Mouse (Mus musculus) megakaryocyte, adult 5-6 weeks (primary cell): ENCODE data around the gene Stk39. TPM values are rescaled to one million over a fixed set of nuclear protein-coding genes. Genes with fewer than 3 reads are reported as not detected.

ENCODE experiments used
- ATAC-seq: 2 replicates; pipeline ENCODE4 v1.8.0; 2016; ENCODE audit warnings: mild to moderate bottlenecking, inconsistent platforms; ENCODE audit not compliant: poor library complexity, severe bottlenecking
- total RNA-seq, 2 experiments: library from RNA; stranded (forward) in 1 of 2; stranded (reverse) in 1 of 2; fragments of 153-499, 151-499 nt in 1 of 2; fragments of 221-1000, 200-1000 nt in 1 of 2; gene quantifications; 2 replicates each; pipeline versions ENCODE4 v1.2.3 to v1.2.4; 2015 to 2017

The Stk39 gene
- total RNA-seq, 2 experiments from 2014 or later, result 3.9 to 6.2 TPM

- ATAC-seq, result no peak
Measured at GRCm38 (mm10) chr2:68296743-68297142, 175.3 kb downstream of the Stk39 start.

- ATAC-seq, result no peak
Measured at GRCm38 (mm10) chr2:68292539-68293320, 179.3 kb downstream of the Stk39 start.

- ATAC-seq, result no peak
Measured at GRCm38 (mm10) chr2:68291895-68292294, 180.2 kb downstream of the Stk39 start.

GRCm38 (mm10) chr2:68289961-68290360 lies 182.1 kb downstream of the Stk39 start:
- ATAC-seq, result no peak

- no peak for ATAC-seq
Measured at GRCm38 (mm10) chr2:68289177-68289576, 182.9 kb downstream of the Stk39 start.

- ATAC-seq, result no peak
Measured at GRCm38 (mm10) chr2:68288106-68288505, 184.0 kb downstream of the Stk39 start.

GRCm38 (mm10) chr2:68284391-68284790 lies 187.7 kb downstream of the Stk39 start:
- ATAC-seq, result no peak

- no peak for ATAC-seq
Measured at GRCm38 (mm10) chr2:68283021-68283548, 189.0 kb downstream of the Stk39 start.

GRCm38 (mm10) chr2:68281575-68281974 lies 190.5 kb downstream of the Stk39 start:
- ATAC-seq, result no peak

GRCm38 (mm10) chr2:68271301-68271700 lies 200.8 kb downstream of the Stk39 start:
- no peak for ATAC-seq

GRCm38 (mm10) chr2:68270836-68271235 lies 201.2 kb downstream of the Stk39 start:
- no peak for ATAC-seq

GRCm38 (mm10) chr2:68269646-68270045 lies 202.4 kb downstream of the Stk39 start:
- ATAC-seq, result no peak

GRCm38 (mm10) chr2:68264826-68265225 lies 207.2 kb downstream of the Stk39 start:
- ATAC-seq, result no peak

GRCm38 (mm10) chr2:68260911-68261310 lies 211.2 kb downstream of the Stk39 start:
- no peak for ATAC-seq

GRCm38 (mm10) chr2:68257571-68257970 lies 214.5 kb downstream of the Stk39 start:
- no peak for ATAC-seq

GRCm38 (mm10) chr2:68256472-68256871 lies 215.6 kb downstream of the Stk39 start:
- no peak for ATAC-seq

GRCm38 (mm10) chr2:68254756-68255155 lies 217.3 kb downstream of the Stk39 start:
- ATAC-seq, result no peak

GRCm38 (mm10) chr2:68253222-68253621 lies 218.8 kb downstream of the Stk39 start:
- no peak for ATAC-seq

GRCm38 (mm10) chr2:68252048-68252758 lies 219.9 kb downstream of the Stk39 start:
- no peak for ATAC-seq

GRCm38 (mm10) chr2:68250897-68251296 lies 221.2 kb downstream of the Stk39 start:
- ATAC-seq, result no peak

GRCm38 (mm10) chr2:68249855-68250424 lies 222.1 kb downstream of the Stk39 start:
- peak; percentile 93 for ATAC-seq

GRCm38 (mm10) chr2:68246284-68246683 lies 225.8 kb downstream of the Stk39 start:
- ATAC-seq, result no peak
